Mouse (Mus musculus): Measurements from ENCODE around the gene Slc9a3r1. TPM values are rescaled to one million over a fixed set of nuclear protein-coding genes. Genes with fewer than 3 reads are reported as not detected.

The Slc9a3r1 gene
- 100 to 1,000 TPM; 162 to 222 TPM for polyA plus RNA-seq (2017; shearing (Covaris generic))

- peak; percentile 86 for ATAC-seq
Measured at GRCm38 (mm10) chr11:115162832-115163480, at the start of gene Slc9a3r1. Gene Slc9a3r1 (plus strand): TSS chr11:115163341.

- no peak for ATAC-seq
Measured at GRCm38 (mm10) chr11:115119409-115119808, 43.7 kb upstream of the Slc9a3r1 start.

- peak; percentile 88 for ATAC-seq
Measured at GRCm38 (mm10) chr11:115128483-115128882, 34.7 kb upstream of the Slc9a3r1 start.

GRCm38 (mm10) chr11:115129508-115130126 is 33.5 kb upstream of the Slc9a3r1 start:
- ATAC-seq: no peak

- ATAC-seq: peak; percentile 44
Measured at GRCm38 (mm10) chr11:115131768-115132381, 31.3 kb upstream of the Slc9a3r1 start.

- ATAC-seq: no peak
Measured at GRCm38 (mm10) chr11:115133800-115134199, 29.3 kb upstream of the Slc9a3r1 start, which contains the start of gene Cd300lf. Gene Cd300lf (minus strand): TSS chr11:115133992.

GRCm38 (mm10) chr11:115138597-115139262 is 24.4 kb upstream of the Slc9a3r1 start:
- peak; percentile 85 for ATAC-seq

GRCm38 (mm10) chr11:115141970-115142369 is 21.2 kb upstream of the Slc9a3r1 start:
- no peak for ATAC-seq

- no peak for ATAC-seq
Measured at GRCm38 (mm10) chr11:115147813-115148212, 15.3 kb upstream of the Slc9a3r1 start.

- no peak for ATAC-seq
Measured at GRCm38 (mm10) chr11:115150741-115151254, 12.3 kb upstream of the Slc9a3r1 start.

GRCm38 (mm10) chr11:115151755-115152429 is 11.2 kb upstream of the Slc9a3r1 start:
- no peak for ATAC-seq

GRCm38 (mm10) chr11:115153088-115153487 is 10.1 kb upstream of the Slc9a3r1 start:
- ATAC-seq: no peak

- peak; percentile 81 for ATAC-seq
Measured at GRCm38 (mm10) chr11:115153699-115154292, 9.3 kb upstream of the Slc9a3r1 start.

GRCm38 (mm10) chr11:115155053-115155634 is 8.0 kb upstream of the Slc9a3r1 start:
- ATAC-seq: no peak

- ATAC-seq: peak; percentile 40
Measured at GRCm38 (mm10) chr11:115157933-115158719, 5.0 kb upstream of the Slc9a3r1 start.

- no peak for ATAC-seq
Measured at GRCm38 (mm10) chr11:115160016-115160797, 2.9 kb upstream of the Slc9a3r1 start.

GRCm38 (mm10) chr11:115160883-115161577 is 2.1 kb upstream of the Slc9a3r1 start:
- ATAC-seq: no peak

- no peak for ATAC-seq
Measured at GRCm38 (mm10) chr11:115161578-115162204, 1.4 kb upstream of the Slc9a3r1 start.

- no peak for ATAC-seq
Measured at GRCm38 (mm10) chr11:115162205-115162601, 938 bp upstream of the Slc9a3r1 start.

Measured in CD4-positive, CD25-positive, alpha-beta regulatory T cell, adult 4 months (primary cell).